Mouse (Mus musculus) T-helper 1 cell (primary cell): Measurements from ENCODE around the gene Cacna2d4.
"Not testable (repeated sequence)": the region's sequence is repeated elsewhere in the genome, so short reads cannot be mapped to it uniquely, and the experiment has no call there.

ENCODE experiments used
- in situ Hi-C: fragments of 300-600 bp; cut with MboI, MseI; formaldehyde crosslinking; loops from one replicate; pipeline ENCODE4 v1.15.1; 2025; ENCODE audit warnings: high pct_unique_total_duplicates

Cacna2d4 gene

DNA sequence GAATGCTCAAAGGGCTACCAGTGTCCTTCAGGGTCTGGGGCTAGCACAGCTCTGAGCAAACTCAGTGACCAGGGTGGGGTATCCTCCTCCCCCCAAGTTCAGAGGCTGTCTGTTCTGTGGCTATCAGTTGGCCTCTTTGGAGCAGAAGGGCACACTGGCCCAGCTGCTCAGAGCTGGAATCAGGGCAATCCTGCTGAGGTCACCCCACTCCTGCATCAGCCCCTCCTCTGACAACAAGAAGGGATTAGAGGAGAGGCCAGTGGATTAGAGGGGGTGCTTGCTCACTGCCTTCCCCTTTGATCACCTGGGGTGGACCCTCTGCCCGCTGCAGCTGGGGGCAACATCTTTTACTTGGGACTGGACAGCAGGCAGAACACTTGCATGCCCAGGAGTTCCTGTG is at the start of gene Cacna2d4:
Cacna2d4 (plus strand) TSS at position 286 of the 400 bp plus-strand sequence.
- in situ Hi-C loops: no loop called here

DNA sequence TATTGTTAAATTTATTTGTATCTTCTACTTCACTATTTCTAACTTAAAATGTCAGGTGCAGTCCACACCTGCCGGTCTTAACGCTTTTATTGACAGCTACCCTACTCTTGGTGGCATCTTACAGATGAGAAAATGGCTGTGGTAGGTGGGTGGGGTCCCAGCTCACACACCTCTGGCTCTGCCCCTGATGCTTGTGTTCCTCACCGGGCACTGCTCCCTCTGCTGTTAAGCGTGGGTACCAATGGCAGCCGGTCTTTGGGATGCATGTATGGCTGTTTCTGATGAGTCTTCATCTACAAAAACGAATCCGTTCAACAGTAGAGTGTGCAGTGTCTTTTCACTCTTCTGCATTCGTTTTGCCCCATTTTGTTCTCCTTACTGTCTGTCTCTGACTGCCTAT is 49.7 kb upstream of the Cacna2d4 start:
- in situ Hi-C loops: no loop called here

DNA sequence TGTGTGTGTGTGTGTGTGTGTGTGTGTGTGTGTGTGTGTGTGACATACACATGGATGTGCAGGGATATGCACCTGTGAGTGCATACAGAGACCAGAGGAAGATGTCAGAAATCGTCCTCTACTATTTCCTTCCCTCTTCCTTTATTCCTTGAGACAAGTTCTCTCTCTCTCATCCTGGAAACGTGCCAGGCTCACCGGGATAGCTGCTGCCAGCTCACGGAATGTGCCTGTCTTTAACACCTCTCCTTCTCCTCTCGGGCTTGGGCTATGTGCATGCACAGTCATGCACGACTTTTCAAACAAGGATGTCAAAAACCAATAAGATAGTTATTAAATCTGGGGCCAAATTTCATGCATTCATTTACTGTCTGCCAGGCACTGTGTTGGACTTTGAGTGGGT is 48.7 kb upstream of the Cacna2d4 start:
- in situ Hi-C loops: no loop called here

DNA sequence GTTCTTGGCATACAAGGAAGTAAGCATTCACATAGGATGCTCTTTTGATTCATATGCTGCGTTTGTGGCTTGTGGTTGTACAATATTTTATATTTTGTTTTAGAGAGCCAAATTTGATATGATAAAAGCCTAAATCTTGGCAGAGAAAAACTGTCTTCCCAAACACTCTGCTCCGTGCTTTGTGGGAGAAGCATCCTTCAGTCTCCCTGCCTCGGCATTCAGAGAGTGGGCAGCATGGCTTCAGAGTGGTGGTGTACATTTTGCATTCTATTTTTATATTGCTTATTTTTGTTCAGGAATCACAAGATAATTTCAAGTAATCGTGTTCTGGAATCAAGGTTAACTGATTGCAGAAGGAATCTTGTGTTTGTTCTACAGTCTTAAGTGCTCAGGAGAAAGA is 44.8 kb upstream of the Cacna2d4 start:
- in situ Hi-C loops: no loop called here

DNA sequence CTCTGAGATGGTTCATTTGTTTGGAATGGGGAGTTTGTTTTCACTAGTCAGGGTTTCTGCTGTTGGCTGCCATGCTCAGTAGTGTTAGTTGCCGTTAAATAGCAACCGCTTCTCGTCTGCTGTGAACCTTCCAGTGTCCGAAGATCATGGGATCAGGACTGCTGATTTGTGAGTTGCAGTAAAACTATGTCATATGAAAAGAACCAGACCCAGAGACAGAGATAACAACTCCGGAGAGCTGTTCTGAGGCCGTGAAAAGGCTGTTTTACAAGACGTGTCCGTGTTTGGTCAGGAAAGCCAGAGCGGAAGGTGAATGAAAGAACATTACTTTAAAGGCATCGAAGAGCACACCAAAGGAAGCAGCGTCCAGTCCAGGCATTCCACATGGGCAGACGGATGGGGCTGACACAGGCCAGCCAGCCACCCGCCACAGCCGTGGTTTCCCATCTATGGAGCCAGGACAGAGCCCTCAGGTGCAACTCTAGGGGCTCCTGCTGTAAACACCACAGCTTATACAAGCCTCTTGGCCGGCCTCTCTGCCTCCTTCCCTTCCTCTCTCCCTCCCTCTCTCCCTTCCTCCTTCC is 42.7 kb upstream of the Cacna2d4 start:
- in situ Hi-C loops: no loop called here

DNA sequence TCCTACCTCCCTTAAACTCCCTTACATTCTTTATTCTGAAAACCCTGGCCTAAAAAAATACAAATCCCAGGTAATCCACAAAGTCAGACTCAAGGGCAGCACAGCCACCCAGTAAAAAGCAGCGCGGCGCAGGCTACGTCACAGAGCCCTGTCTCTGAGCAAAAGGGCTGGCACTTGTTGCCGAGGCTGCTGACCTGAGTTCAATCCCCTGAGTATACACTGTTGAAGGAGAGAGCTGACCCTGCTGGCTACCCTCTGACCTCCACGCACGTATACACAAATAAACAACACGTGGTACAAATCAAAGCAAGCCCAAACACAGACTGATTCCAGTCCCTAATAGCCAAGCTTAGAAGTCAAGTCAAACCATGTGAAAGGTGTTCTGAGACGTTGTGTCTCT is 42.2 kb upstream of the Cacna2d4 start:
- in situ Hi-C loops: no loop called here

DNA sequence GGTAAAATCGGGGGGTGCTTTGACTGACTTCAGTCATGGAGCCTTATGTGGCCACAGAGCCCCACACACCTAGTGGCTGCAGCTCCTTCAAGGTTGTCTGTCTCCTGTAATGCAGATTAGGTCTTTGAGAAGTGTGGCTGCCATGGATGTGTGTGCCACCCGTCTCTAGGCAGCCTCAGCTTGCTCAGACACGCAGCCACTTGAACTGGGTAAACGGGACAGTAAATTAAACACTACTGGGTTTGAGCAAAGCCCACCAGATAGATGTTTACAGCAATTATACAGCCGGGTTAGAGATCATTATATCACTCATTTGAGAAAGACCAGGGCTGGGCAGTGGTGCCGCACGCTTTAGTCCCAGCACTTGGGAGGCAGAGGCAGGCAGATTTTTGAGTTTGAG is 41.7 kb upstream of the Cacna2d4 start:
- in situ Hi-C loops: no loop called here

DNA sequence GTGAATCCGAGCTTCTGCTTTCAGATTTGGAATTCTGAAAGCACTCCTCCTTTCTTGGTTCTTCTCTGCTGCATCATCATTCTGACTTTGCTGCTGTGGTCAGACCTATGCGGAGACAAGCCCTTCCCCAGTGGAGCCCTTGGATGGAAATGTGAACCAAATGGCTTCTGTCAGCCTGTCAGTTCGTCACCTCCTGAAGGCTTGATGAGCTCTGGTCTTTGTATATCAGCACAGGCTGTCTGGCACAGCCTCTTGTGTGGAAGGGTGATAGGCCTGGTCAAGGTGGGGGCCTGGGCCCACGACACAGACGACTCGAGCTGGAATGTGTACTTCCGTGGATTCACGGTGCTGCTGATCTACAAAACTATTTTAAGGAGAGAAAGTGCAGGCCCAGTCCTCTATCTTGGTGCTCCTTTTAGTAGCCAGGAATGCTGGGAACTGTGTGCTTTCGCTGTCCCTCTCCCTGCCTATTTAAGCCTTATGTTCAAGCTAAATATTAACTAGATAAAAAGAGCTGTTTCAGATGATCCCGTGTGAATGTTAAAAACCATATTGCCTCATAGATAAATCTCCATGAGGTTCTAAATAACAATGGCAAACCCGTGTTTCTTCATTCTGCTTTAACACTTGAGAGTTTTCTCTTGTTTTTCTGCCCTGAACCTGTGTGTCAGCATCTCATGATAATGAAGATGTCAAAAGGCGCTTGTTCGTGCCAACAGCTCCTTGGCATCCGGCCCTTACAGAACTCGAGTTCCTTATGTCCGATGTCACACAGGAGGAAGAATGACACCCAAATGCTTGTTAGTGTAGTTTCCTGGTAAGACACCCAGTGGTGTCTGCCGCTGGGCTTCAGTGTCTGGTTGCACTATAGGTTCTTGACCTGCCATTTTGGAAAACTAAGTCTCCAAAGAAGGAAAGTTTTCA is 39.7 kb upstream of the Cacna2d4 start, which contains the start of gene Cacna1c:
Cacna1c (minus strand) TSS at position 37 of the 924 bp plus-strand sequence.
- in situ Hi-C loops: no loop called here

DNA sequence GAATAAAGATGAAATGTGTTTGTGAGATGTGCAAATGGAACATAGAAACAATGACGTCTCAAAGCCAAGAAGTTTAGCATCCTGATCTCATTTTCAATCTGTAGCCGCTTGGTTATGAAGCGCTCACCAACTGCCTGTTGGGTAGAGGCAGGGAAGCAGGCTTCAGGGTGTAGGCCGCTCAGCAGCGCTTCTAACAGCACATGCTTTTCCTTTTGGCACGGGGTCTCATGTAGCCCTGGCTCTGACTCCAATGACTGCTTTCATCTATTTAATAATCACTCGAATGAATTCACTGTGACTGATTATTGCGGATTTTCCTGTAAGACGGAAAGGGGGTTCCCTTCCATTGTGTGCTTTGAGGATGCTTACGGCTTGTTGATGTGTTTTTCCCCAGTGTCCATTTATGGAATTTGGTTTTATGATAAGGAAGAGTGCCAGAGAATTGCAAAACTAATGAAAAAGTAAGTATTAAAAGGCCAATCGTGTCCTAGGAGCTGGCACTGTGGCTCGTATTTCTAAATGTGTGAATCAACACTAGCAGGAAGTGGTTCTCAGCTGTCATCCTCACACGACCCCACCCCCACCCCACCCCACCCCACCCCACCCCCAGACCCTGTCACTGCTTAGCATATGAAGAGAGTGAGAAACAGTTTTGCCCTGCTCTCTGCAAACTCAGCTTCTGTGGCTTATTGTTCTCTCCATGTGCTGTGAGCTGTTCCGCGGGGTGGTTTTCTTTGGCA is 37.6 kb upstream of the Cacna2d4 start:
- in situ Hi-C loops: no loop called here

DNA sequence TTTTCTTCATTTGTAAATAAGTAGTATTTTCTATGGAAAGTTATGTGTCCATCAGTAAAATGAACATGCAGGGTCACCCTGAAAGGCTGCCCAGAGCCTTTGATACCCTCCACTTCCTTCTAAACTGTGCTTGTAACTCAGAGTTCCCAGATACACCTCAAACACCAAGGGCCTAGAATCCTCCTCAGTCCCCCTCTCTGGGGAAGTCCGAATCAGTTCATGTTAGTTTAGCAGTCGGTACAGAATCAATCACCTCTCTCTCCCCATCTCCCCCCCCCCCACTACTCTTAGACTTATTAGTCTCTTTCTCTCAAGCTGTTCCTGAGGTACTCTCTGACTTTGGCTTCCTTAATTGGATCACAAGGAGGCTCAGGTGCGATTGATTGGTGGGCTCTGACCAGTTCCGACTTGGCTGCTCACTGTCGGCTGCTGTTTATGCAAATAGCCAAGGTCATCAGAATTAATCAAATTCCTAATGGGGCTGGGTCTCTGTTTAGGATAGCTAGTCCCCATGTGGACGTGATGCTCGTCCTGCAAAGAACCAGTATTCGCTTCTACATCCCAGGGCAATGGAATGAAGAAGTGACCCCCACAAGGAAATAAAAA is 36.9 kb upstream of the Cacna2d4 start:
- in situ Hi-C loops: no loop called here

DNA sequence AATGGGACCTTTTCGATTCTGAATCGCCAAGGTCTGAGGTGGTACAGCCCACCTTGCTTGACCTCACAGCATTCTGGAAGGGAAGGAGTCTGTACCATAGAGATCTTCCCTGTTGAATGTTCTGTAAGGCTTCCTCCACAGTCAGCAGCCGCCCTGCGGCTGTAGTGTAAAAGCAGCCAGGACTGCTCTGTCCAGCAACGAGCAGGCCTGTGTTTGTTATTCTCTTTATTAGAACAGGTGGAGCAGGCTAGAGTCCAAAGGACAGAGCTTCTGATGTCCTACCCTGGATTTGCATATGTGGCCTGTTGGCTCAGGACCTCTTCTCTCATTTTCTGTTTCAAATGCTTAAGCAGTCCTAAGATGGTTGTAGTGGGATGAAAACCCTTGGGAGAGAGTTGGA is 36.0 kb upstream of the Cacna2d4 start:
- in situ Hi-C loops: no loop called here

DNA sequence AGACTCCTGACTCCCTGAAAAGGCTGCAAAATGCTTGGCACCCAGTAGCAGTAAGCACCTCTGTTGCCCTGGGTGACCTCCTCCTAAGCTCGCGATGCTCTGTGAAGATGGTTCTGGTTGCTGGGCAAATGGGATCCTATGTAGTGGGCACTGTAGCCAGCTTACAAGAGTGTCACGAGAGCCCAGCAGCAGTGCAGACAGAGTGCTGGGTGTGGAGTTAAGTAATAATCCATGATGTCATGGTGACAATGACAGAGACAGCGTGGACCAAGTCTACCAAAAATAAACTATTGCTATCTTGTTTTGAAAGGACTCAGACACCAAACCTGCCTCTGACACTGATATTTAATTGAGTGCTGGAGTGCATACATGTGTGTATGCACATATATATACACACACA is 34.8 kb upstream of the Cacna2d4 start:
- in situ Hi-C loops: no loop called here

DNA sequence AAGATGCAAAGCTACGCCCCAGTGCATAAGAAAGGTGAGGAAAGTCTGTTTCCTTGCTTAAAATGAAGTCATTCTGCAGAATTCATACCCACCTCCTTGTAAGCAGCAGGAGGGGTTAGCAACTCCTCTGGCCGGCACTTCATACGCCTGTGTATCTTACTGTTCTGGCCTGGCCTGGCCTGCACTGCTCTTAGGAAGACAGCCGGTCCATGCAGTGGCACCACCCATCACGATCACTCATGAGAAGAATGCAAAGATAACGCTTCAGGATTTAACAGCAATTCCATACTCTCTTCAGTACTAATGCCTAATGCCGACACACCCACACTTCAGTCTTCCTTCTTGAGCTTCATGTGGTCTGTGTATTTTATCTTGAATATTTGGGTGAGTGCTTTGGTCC is 32.0 kb upstream of the Cacna2d4 start:
- in situ Hi-C loops: no loop called here

DNA sequence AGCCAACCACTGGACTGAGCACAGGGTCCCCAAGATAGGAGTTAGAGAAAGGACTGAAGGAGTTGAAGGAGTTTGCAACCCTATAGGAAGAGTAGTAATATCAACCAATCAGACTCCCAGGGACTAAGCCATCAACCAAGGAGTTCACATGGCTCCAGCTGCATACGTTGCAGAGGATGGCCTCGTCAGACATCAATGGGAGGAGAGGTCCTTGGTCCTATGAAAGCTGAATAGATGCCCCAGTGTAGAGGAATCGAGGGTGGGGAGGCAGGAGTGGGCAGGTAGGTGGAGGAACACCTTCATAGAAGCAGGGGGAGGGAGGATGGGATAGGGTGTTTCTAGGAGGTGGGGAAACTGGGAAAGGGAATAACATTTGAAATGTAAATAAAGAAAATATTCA is 31.4 kb upstream of the Cacna2d4 start:
- in situ Hi-C loops: no loop called here

DNA sequence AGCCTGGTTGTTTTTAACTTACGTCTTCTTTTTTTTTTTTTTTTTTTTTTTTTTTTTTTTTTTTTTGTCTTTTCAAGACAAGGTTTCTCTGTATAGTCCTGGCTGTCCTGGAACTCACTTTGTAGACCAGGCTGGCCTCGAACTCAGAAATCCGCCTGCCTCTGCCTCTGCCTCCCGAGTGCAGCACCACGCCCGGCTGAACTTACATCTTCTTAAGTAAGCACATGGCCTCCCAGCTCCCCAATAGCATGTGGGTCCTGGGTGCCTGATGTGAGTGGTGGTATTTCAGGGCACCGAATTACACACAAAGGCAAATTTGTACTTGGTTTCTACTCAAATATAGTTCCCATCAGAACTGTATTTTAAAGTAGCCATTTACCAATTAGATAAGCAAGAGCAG is 30.3 kb upstream of the Cacna2d4 start:
- in situ Hi-C loops: not testable (repeated sequence)

DNA sequence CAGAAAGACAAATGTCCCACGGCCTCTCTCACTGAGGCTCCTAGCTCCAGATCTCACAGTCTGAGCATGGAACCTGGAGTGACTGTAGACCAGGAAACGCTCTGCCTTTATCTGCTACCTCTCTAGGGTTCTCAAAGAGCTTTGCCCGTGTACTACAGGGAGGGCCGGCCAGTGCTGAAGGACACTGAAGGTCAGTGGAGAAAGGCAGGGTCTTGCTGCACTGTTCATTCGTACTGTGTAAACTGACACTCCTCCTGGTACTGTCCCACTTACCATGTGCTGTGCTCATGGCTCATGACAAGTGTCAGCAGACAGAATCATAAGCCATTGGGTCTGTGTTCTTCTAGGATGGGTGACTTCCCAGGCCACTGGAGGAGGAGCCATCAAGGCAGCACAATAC is 23.0 kb upstream of the Cacna2d4 start:
- in situ Hi-C loops: no loop called here

DNA sequence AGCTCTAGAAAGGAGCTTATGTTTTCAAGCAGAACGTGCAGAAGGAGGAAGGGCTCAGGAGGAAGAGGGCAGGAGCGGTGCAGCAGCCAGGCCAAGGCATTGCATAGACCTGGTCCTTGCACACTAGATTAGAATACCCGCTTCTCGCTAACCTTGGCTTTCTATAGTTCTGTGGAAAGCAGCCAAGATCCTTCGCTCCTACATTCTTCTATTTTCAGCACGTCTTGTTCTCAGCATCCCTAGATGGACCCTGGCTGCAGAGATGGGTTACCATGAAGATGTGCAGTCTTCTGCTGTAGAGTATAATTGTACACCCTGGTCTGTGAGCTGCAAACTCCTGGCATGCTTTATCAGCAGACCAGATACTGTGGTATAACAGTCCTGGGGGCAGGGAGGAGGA is 22.1 kb upstream of the Cacna2d4 start:
- in situ Hi-C loops: no loop called here

DNA sequence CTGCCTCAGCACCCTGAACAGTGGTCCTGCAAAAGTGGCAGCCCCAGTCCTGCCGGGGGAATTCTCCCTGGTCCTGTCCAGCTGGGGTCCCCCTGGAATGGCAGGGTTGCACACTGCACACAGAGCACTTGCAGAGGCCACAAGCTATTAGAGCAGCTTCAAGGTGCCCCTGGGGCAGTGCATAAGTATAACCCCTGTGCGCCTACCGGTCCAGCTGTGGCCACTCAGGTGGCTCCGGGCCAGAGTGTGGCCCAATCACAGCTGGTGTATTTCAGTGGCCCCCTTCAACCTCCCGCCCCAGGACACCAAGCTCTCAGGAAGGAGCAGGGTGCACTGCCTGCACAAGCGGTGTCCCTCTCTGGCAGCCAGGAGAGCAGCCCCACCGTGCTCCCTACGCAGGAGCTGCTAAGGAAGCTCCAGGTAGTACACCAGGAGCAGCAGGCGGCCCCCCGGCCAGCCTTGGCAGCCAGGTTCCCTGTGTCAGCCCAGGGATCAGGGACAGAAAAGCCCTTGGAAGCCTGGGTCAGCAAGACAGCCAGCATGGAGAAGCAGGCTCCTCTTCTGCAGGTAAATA is 21.2 kb upstream of the Cacna2d4 start:
- in situ Hi-C loops: no loop called here

DNA sequence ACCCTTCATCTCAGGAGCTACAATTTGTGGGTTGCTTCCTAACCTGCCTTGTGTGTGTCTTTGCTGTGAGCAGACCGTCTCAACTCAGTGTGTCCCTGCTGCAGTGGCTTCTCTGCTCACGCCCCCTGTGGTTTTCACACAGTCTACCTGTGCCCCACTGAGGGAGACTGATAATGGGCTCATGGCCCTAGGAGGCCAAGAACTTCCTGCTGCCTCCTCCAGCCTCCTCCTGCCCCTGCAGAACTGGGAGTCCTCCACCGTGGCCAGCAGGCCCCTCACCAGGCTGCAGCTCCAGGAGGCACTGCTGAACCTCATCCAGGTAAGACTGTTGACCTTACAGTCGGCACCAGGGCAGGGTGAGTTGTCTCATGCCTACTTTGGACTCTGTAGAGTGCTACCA is 18.7 kb upstream of the Cacna2d4 start:
- in situ Hi-C loops: no loop called here

DNA sequence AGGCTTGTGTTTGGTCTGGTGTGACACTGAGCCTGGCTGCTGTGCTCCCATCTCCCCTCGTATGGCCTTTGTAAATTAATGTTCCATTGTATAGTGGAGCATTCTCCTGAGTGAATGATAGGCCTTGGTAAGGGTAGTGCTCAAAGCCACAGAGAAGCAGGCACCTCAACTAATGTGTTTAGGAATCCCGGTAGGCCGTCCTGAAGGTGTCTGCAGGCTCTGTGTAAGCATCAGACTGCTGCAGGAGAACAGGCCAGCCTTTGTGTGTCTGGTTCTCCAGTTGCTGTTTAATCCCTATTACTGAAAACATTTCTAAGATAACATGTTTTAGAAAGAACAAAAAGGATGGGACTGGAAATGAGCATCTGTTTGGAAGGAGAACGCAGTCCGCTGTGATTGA is 17.7 kb upstream of the Cacna2d4 start:
- in situ Hi-C loops: no loop called here

DNA sequence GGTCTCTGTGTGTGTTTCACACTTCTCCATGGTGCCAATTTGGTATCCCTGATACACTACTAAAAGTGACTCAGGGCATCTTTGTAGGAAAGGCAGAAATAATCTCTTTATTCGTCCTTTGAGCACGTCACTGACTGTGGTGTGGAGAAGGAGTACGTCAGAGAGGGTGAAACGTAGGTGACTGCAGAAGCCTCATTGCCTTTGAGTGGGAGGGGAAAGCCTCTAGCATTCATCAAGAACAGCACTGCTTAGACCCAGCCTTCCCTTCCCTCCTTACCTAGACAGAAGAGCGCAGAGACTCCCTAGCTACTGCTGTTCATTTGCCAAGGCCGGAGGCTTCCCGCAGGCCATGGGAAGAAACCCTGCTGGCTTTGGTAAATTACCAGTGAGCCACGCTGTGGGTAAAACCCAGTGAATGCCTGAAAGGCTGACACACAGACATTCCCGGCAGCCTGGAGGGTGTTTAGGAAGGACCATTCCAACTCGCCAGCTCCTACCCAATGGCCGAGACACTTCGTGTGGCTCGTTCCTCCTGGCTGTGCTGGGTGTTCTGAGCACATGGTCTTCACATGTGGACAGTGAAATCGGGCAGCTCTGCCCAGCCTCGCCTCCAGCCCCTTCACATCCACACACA is 17.0 kb upstream of the Cacna2d4 start:
- in situ Hi-C loops: no loop called here
